Mouse (Mus musculus): Measurements from ENCODE around the gene Gm6034. TPM values are rescaled to one million over a fixed set of nuclear protein-coding genes. Genes with fewer than 3 reads are reported as not detected.

The Gm6034 gene
- total and polyA plus RNA-seq, 3 experiments: 0.42 to 2.1 (median 1.1) TPM

GRCm38 (mm10) chr17:36083266-36083869 is 40.6 kb downstream of the Gm6034 start:
- dilution Hi-C loops (cut with MboI; ENCODE audit: extremely low pct_ligation_motif_present, extremely low pct_unique_long_range_greater_than_20kb, low sequenced_read_pairs): no loop called here
- Histone ChIP-seq H3K4me1 (ENCODE audit: control insufficient read depth in 1 of 2, insufficient read depth in 2 of 2) (peaks cover 2 to 4% of the 10 kb centered on the region in 2 experiments; a peak in 1 of 4 replicates), H3K79me2 (replicated peaks; ENCODE audit: control insufficient read depth, extremely low read depth, insufficient read depth, poor library complexity, severe bottlenecking) (no peaks in the 10 kb centered on the region), H3K36me3 (replicated peaks in 1 of 2; ENCODE audit: control insufficient read depth in 1 of 2, insufficient read depth in 1 of 2, low read length in 1 of 2) (no peaks in the 10 kb centered on the region), H3K4me2 (ENCODE audit: insufficient read depth, low read depth, poor library complexity, severe bottlenecking) (peak overlapping the region; percentile 68), H3K9me3 (replicated peaks; ENCODE audit: low read length) (no peaks in the 10 kb centered on the region), H3K4me3 (replicated peaks in 1 of 3; ENCODE audit: low read depth in 2 of 3, low read length in 2 of 3, poor library complexity in 1 of 3) (peak overlapping the region; percentile 41 to 69 (median 48)), H3K27ac (ENCODE audit: insufficient read depth, low read depth) (no peak overlapping the region), H3K9ac (ENCODE audit: insufficient read depth, low read depth) (peak overlapping the region; percentile 48; the same call in 1 of the 2 replicates), H3K27me3 (replicated peaks) (peaks cover 9% of the 10 kb centered on the region)
- no peak for TF ChIP-seq MAZ (IDR thresholded peaks at IDR 0.05; ENCODE audit: low read depth, low read length)
- TF ChIP-seq E2F4 (IDR thresholded peaks at IDR 0.05; ENCODE audit: insufficient replicate concordance, low read depth, low read length): no peak
- no peak for TF ChIP-seq UBTF (IDR thresholded peaks at IDR 0.05; ENCODE audit: low read depth, low read length)
- TF ChIP-seq MAFK (IDR thresholded peaks at IDR 0.05; ENCODE audit: insufficient replicate concordance, low read length): no peak
- TF ChIP-seq PAX5 (IDR thresholded peaks at IDR 0.05; ENCODE audit: low read length): no peak
- TF ChIP-seq MAX (IDR thresholded peaks at IDR 0.05; ENCODE audit: low read length): no peak
- TF ChIP-seq CHD2 (IDR thresholded peaks at IDR 0.05; ENCODE audit: low read length): no peak
- no peak for TF ChIP-seq CHD1 (IDR thresholded peaks at IDR 0.05; ENCODE audit: low read depth, low read length)
- no peak for TF ChIP-seq ELF1 (IDR thresholded peaks at IDR 0.05; ENCODE audit: low read depth, low read length)
- TF ChIP-seq BHLHE40 (IDR thresholded peaks at IDR 0.05; ENCODE audit: low read depth, low read length): no peak
- no peak for TF ChIP-seq GABPA (IDR thresholded peaks at IDR 0.05; ENCODE audit: insufficient replicate concordance, low read depth, low read length)
- no peak for TF ChIP-seq TBP (conservative IDR thresholded peaks at IDR 0.05; ENCODE audit: low read depth, low read length)
- TF ChIP-seq EP300 (IDR thresholded peaks at IDR 0.05; ENCODE audit: low read length): no peak
- no peak for TF ChIP-seq USF2 (conservative IDR thresholded peaks at IDR 0.05; ENCODE audit: low read depth, low read length)
- no peak for TF ChIP-seq MXI1 (IDR thresholded peaks at IDR 0.05; ENCODE audit: low read depth, low read length)
- TF ChIP-seq MEF2A (IDR thresholded peaks at IDR 0.05; ENCODE audit: borderline replicate concordance, low read depth, low read length): no peak
- TF ChIP-seq SIN3A (IDR thresholded peaks at IDR 0.05; ENCODE audit: low read length): no peak
- TF ChIP-seq USF1 (IDR thresholded peaks at IDR 0.05; ENCODE audit: low read depth, low read length): no peak
- no peak for TF ChIP-seq ZC3H11A (IDR thresholded peaks at IDR 0.05; ENCODE audit: low read depth, low read length)
- TF ChIP-seq ZNF384 (IDR thresholded peaks at IDR 0.05; ENCODE audit: low read depth, low read length): no peak
- DNase-seq (ENCODE audit: extremely low read depth): peak; percentile 18
- in situ Hi-C loops (cut with MboI; ENCODE audit: low pct_ligation_motif_present, low pct_unique_long_range_greater_than_20kb, low sequenced_read_pairs): loop anchor here (10.0 kb wide), 1 partner anchor 759 kb away; the partner anchor contains the start of gene H2-Q1
